Mouse (Mus musculus) liver, embryonic 12.5 days (tissue): ENCODE data around the gene Rnf5. TPM values are rescaled to one million over a fixed set of nuclear protein-coding genes. Genes with fewer than 3 reads are reported as not detected.
A peak's percentile ranks its signal among the peaks of the same experiment; 100 is the strongest.

Source experiments
- ATAC-seq: fragments of 200-750 bp; cut with Nextera tagmentation; 2 replicates; pipeline ENCODE4 v1.8.0; 2017; ENCODE audit warnings: moderate number of reproducible peaks, mild to moderate bottlenecking, moderate library complexity
- H3K27ac ChIP-seq: fragments of 300-500 bp; sonication (generic); 2 replicates; pipeline ENCODE4 v1.5.1; 2016; ENCODE audit warnings: mild to moderate bottlenecking
- H3K27me3 ChIP-seq: fragments of 300-500 bp; sonication (generic); replicated peaks from 2 replicates; pipeline ENCODE4 v1.6.1; 2016; ENCODE audit warnings: mild to moderate bottlenecking, moderate library complexity
- H3K36me3 ChIP-seq: fragments of 300-500 bp; sonication (generic); 2 replicates; pipeline ENCODE4 v1.6.1; 2016; ENCODE audit warnings: mild to moderate bottlenecking, moderate library complexity
- H3K4me1 ChIP-seq: fragments of 300-500 bp; sonication (generic); 2 replicates; pipeline ENCODE4 v1.6.1; 2016
- H3K4me2 ChIP-seq: fragments of 300-500 bp; sonication (generic); 2 replicates; pipeline ENCODE4 v1.6.1; 2016; ENCODE audit warnings: mild to moderate bottlenecking, moderate library complexity
- H3K4me3 ChIP-seq: fragments of 300-500 bp; sonication (generic); 2 replicates; pipeline ENCODE4 v1.5.1; 2016; ENCODE audit warnings: mild to moderate bottlenecking, moderate library complexity
- H3K9ac ChIP-seq: fragments of 300-500 bp; sonication (generic); 2 replicates; pipeline ENCODE4 v1.6.1; 2016; ENCODE audit warnings: mild to moderate bottlenecking, moderate library complexity
- H3K9me3 ChIP-seq: fragments of 300-500 bp; sonication (generic); replicated peaks from 2 replicates; pipeline ENCODE4 v1.6.1; 2016; ENCODE audit warnings: mild to moderate bottlenecking, moderate library complexity
- WGBS: fragments of 180-500 bp; shearing (Covaris S2); methylation state at CpG from one replicate; pipeline ENCODE4 v1.1.7; 2016; ENCODE audit not compliant: insufficient replicate concordance; 5-methylcytosine and 5-hydroxymethylcytosine counted together
- polyA plus RNA-seq: library from polyadenylated mRNA; unstranded; fragments of >200 nt; fragmentation: Nextera tagmentation; extraction: Ambion mirVana; gene quantifications from 2 replicates; pipeline ENCODE4 v1.2.1, GENCODE M21; 2016

Rnf5 gene
- polyA plus RNA-seq, 1 experiment from 2014 or later: 94.8 TPM

GRCm38 (mm10) chr17:34644608-34645007, 41.1 kb upstream of the Rnf5 start, which contains the start of gene Fkbpl:
Fkbpl (plus strand) TSS chr17:34644764.
- H3K9ac ChIP-seq: peak within 1 kb of the TSS; percentile 73
- peaks cover 40% of the 10 kb centered on the region for H3K4me1 ChIP-seq
- H3K4me2 ChIP-seq: peak within 1 kb of the TSS; percentile 94
- H3K4me3 ChIP-seq: peak within 1 kb of the TSS; percentile 95
- H3K9me3 ChIP-seq: no peaks in the 10 kb centered on the region
- H3K27ac ChIP-seq: peak within 1 kb of the TSS; percentile 75
- peaks cover 13% of the 10 kb centered on the region for H3K36me3 ChIP-seq
- peaks cover 12% of the 10 kb centered on the region; the same call in 1 of the 2 replicates for H3K27me3 ChIP-seq
- ATAC-seq: peak; percentile 62
- 1% methylated on average over 16 of the region's 16 CpGs for WGBS

DNA sequence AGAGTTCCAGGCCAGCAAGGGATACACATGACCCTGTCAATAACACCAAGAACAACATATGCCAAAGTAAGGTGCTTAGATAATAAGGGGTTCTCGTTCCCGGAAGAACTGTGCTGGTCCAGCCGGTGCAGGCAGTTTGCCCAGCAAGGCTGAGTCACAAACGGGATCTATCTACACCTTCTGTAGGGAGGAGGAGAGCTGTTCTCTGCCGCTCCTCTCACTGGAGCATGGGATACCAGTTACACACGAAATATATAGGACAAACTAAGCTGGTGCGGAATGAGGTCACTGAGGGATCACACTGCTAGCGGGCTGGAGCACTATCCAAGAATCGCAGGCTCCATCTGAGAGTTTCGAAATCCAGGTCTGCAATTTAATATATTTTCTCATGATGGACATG, 40.5 kb upstream of the Rnf5 start:
- Histone ChIP-seq H3K36me3 (peaks cover 7% of the 10 kb centered on the region), H3K27me3 (peaks cover 12% of the 10 kb centered on the region; the same call in 1 of the 2 replicates), H3K9ac (no peak overlapping the region), H3K4me3 (no peak overlapping the region), H3K4me1 (peaks cover 40% of the 10 kb centered on the region), H3K27ac (no peak overlapping the region), H3K9me3 (no peaks in the 10 kb centered on the region), H3K4me2 (no peak overlapping the region)
- ATAC-seq: no peak
- WGBS: 69% methylated on average over 10 of the region's 10 CpGs

GRCm38 (mm10) chr17:34643379-34643778, 39.9 kb upstream of the Rnf5 start:
- Histone ChIP-seq H3K4me3 (no peak overlapping the region), H3K4me2 (no peak overlapping the region), H3K9ac (no peak overlapping the region), H3K27me3 (peaks cover 16% of the 10 kb centered on the region; the same call in 1 of the 2 replicates), H3K4me1 (peaks cover 39% of the 10 kb centered on the region), H3K27ac (no peak overlapping the region), H3K9me3 (no peaks in the 10 kb centered on the region), H3K36me3 (peaks cover under 1% of the 10 kb centered on the region; the same call in 1 of the 2 replicates)
- no peak for ATAC-seq
- 72% methylated on average over 4 of the region's 4 CpGs for WGBS

GRCm38 (mm10) chr17:34641945-34642344, 38.5 kb upstream of the Rnf5 start:
- WGBS: 61% methylated on average over 3 of the region's 3 CpGs
- no peak overlapping the region for H3K4me3 ChIP-seq
- no peaks in the 10 kb centered on the region for H3K36me3 ChIP-seq
- H3K4me2 ChIP-seq: no peak overlapping the region
- H3K4me1 ChIP-seq: peaks cover 29% of the 10 kb centered on the region
- peaks cover 18% of the 10 kb centered on the region for H3K27me3 ChIP-seq
- no peak overlapping the region for H3K27ac ChIP-seq
- no peaks in the 10 kb centered on the region for H3K9me3 ChIP-seq
- no peak overlapping the region for H3K9ac ChIP-seq
- ATAC-seq: no peak

GRCm38 (mm10) chr17:34640778-34641601, 37.5 kb upstream of the Rnf5 start:
- 23% methylated on average over 11 of the region's 11 CpGs for WGBS
- Histone ChIP-seq H3K9ac (no peak overlapping the region), H3K9me3 (no peaks in the 10 kb centered on the region), H3K27ac (no peak overlapping the region), H3K4me3 (no peak overlapping the region), H3K4me2 (no peak overlapping the region), H3K27me3 (peaks cover 25% of the 10 kb centered on the region), H3K4me1 (peaks cover 21% of the 10 kb centered on the region), H3K36me3 (no peaks in the 10 kb centered on the region)
- ATAC-seq: no peak

GRCm38 (mm10) chr17:34639461-34640255, 36.2 kb upstream of the Rnf5 start:
- peaks cover 32% of the 10 kb centered on the region for H3K27me3 ChIP-seq
- no peaks in the 10 kb centered on the region for H3K9me3 ChIP-seq
- no peak overlapping the region for H3K4me3 ChIP-seq
- H3K9ac ChIP-seq: no peak overlapping the region
- 0 out of 2 replicates have a peak, but pooled peaks cover 8% of the 10 kb centered on the region for H3K4me1 ChIP-seq
- H3K4me2 ChIP-seq: no peak overlapping the region
- no peak for ATAC-seq
- H3K27ac ChIP-seq: no peak overlapping the region
- WGBS: 63% methylated on average over 7 of the region's 7 CpGs
- no peaks in the 10 kb centered on the region for H3K36me3 ChIP-seq

DNA sequence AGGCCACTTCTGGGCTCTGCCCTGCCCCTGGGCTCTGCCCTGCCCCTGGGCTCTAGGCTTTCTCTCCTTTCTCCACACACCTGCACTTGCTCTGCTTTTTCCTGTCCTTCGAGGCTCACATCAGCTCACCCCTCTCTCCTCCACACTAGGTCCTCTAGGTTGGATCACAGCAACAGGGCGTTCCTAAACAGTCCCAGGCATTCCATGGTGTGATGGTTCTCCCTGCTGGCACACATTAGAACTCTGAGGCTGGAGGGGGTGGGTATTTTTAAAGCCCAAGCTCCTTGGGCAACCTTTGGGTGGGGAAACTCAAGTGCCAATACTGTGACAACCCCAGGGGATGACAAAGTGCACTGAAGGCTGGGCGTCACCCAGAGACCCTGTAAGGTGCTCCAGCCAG, 34.0 kb upstream of the Rnf5 start:
- H3K27me3 ChIP-seq: peaks cover 47% of the 10 kb centered on the region
- no peak overlapping the region for H3K4me2 ChIP-seq
- no peaks in the 10 kb centered on the region for H3K36me3 ChIP-seq
- no peak overlapping the region for H3K27ac ChIP-seq
- 39% methylated on average over 3 of the region's 3 CpGs for WGBS
- no peak for ATAC-seq
- no peak overlapping the region for H3K9ac ChIP-seq
- peaks cover 2% of the 10 kb centered on the region; the same call in 1 of the 2 replicates for H3K4me1 ChIP-seq
- H3K4me3 ChIP-seq: no peak overlapping the region
- no peaks in the 10 kb centered on the region for H3K9me3 ChIP-seq

GRCm38 (mm10) chr17:34635671-34636070, 32.2 kb upstream of the Rnf5 start:
- peaks cover 54% of the 10 kb centered on the region for H3K27me3 ChIP-seq
- H3K9me3 ChIP-seq: no peaks in the 10 kb centered on the region
- ATAC-seq: no peak
- no peak overlapping the region for H3K27ac ChIP-seq
- WGBS: 43% methylated on average over 2 of the region's 2 CpGs
- no peak overlapping the region for H3K4me3 ChIP-seq
- H3K9ac ChIP-seq: no peak overlapping the region
- H3K36me3 ChIP-seq: no peaks in the 10 kb centered on the region
- peaks cover 20% of the 10 kb centered on the region for H3K4me1 ChIP-seq
- no peak overlapping the region for H3K4me2 ChIP-seq

GRCm38 (mm10) chr17:34632261-34632691, 28.8 kb upstream of the Rnf5 start:
- H3K9ac ChIP-seq: no peak overlapping the region

GRCm38 (mm10) chr17:34631647-34632046, 28.2 kb upstream of the Rnf5 start:
- H3K4me1 ChIP-seq: peaks cover 49% of the 10 kb centered on the region
- H3K9ac ChIP-seq: no peak overlapping the region

More at GRCm38 (mm10) chr17:34632261-34632691, 28.8 kb upstream of the Rnf5 start:
- no peak overlapping the region for H3K27ac ChIP-seq
- under 1% methylated on average over 26 of the region's 26 CpGs for WGBS
- H3K4me3 ChIP-seq: peak overlapping the region; percentile 32
- peaks cover 46% of the 10 kb centered on the region for H3K4me1 ChIP-seq
- peaks cover 82% of the 10 kb centered on the region for H3K27me3 ChIP-seq
- no peaks in the 10 kb centered on the region for H3K9me3 ChIP-seq
- H3K36me3 ChIP-seq: no peaks in the 10 kb centered on the region
- peak overlapping the region; percentile 67 for H3K4me2 ChIP-seq
- ATAC-seq: peak; percentile 43

DNA sequence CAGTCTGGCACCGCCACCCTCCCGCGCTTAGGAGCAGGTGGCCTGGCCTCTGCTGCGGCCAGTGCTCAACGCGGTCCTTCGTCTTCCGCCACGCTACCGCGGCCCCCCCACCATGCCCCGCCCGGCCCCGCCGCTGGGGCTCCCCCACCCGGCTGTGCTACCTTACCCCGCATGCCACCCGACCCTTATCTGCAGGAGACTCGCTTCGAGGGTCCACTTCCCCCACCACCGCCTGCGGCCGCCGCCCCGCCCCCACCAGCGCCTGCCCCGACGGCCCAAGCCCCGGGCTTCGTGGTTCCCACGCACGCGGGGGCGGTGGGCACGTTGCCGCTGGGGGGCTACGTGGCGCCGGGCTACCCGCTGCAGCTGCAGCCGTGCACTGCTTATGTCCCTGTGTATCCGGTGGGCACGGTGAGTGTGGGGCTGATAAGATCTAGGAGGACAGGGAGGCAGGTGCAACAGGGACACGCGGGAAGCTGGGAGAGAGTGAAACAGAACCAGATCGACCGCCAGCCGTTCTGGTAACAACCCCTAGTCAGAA, 27.3 kb upstream of the Rnf5 start:
- H3K27me3 ChIP-seq: peaks cover 75% of the 10 kb centered on the region
- peak overlapping the region; percentile 56 for H3K4me2 ChIP-seq
- no peak overlapping the region for H3K9ac ChIP-seq
- ATAC-seq: no peak
- WGBS: 3% methylated on average over 48 of the region's 48 CpGs
- peaks cover 2% of the 10 kb centered on the region; the same call in 1 of the 2 replicates for H3K36me3 ChIP-seq
- H3K4me1 ChIP-seq: peaks cover 57% of the 10 kb centered on the region
- H3K9me3 ChIP-seq: no peaks in the 10 kb centered on the region
- H3K27ac ChIP-seq: no peak overlapping the region
- peak overlapping the region; percentile 39 for H3K4me3 ChIP-seq

More at GRCm38 (mm10) chr17:34631647-34632046, 28.2 kb upstream of the Rnf5 start:
- Histone ChIP-seq H3K27ac (no peak overlapping the region), H3K4me2 (peak overlapping the region; percentile 67), H3K4me3 (peak overlapping the region; percentile 32), H3K9me3 (no peaks in the 10 kb centered on the region), H3K27me3 (peaks cover 83% of the 10 kb centered on the region), H3K36me3 (no peaks in the 10 kb centered on the region)
- WGBS: 13% methylated on average over 12 of the region's 12 CpGs
- ATAC-seq: no peak
